Mouse (Mus musculus) E14TG2a.4 (cell line): ENCODE measurements around the gene Dcun1d3.

Source experiments
- H3K27me3 ChIP-seq: 2 replicates; pipeline ENCODE4 v1.6.1; 2014; ENCODE audit warnings: low read length, control low read depth; ENCODE audit not compliant: insufficient read depth
- H3K36me3 ChIP-seq: 2 replicates; pipeline ENCODE4 v1.6.1; 2014; ENCODE audit warnings: low read length, control low read depth; ENCODE audit not compliant: insufficient read depth
- H3K4me1 ChIP-seq: replicated peaks from 2 replicates; pipeline ENCODE4 v1.6.1; 2014; ENCODE audit warnings: low read depth, low read length, control low read depth
- H3K4me3 ChIP-seq: replicated peaks from 2 replicates; pipeline ENCODE4 v1.5.1; 2014; ENCODE audit warnings: mild to moderate bottlenecking, low read length
- H3K9me3 ChIP-seq: 2 replicates; pipeline ENCODE4 v1.6.1; 2014; ENCODE audit warnings: low read length, control low read depth
- CTCF ChIP-seq: conservative IDR thresholded peaks from 2 replicates; pipeline ENCODE4 v1.5.1; 2014; ENCODE audit warnings: low read length
- NANOG ChIP-seq: IDR thresholded peaks from 2 replicates; pipeline ENCODE4 v1.6.1; 2014; ENCODE audit warnings: borderline replicate concordance, low read length, mixed read lengths
- POU5F1 ChIP-seq: IDR thresholded peaks from 2 replicates; pipeline ENCODE4 v1.6.1; 2014; ENCODE audit warnings: low read length, borderline replicate concordance

The Dcun1d3 gene

GRCm38 (mm10) chr7:119808723-119809122 is 87.4 kb downstream of the Dcun1d3 start:
- Histone ChIP-seq H3K4me1 (peaks cover 12% of the 10 kb centered on the region), H3K9me3 (no peaks in the 10 kb centered on the region), H3K36me3 (peaks cover 29% of the 10 kb centered on the region), H3K27me3 (no peaks in the 10 kb centered on the region), H3K4me3 (no peak overlapping the region)
- no peak for TF ChIP-seq CTCF
- TF ChIP-seq NANOG, result no peak

GRCm38 (mm10) chr7:119807396-119807795 is 88.7 kb downstream of the Dcun1d3 start:
- H3K27me3 ChIP-seq, result no peaks in the 10 kb centered on the region
- no peaks in the 10 kb centered on the region for H3K9me3 ChIP-seq
- H3K4me1 ChIP-seq, result peaks cover 12% of the 10 kb centered on the region
- TF ChIP-seq POU5F1, result no peak
- H3K36me3 ChIP-seq, result peaks cover 29% of the 10 kb centered on the region
- no peak overlapping the region for H3K4me3 ChIP-seq
